ENCODE assay signal across 9 mouse cellular contexts in genomic region chr8:126694370-126694769, GRCm38 (mm10).
DNase-seq lines count a peak whose midpoint lies in the region; ATAC-seq and TF ChIP-seq lines count a peak whose summit lies in the region.
"Had no signal": no experiment of that assay in that cellular context is flagged by ENCODE, and none has a peak within 500 bp of the region (broad histone marks: within the 10 kb centered on the region; RNA-seq: fewer than 3 reads in every experiment).

No protein-coding gene starts in this region.

- 55% methylated on average over 7 of the region's 7 CpGs for WGBS in kidney, postnatal 0 days
- 54% methylated on average over 7 of the region's 7 CpGs for WGBS in intestine, embryonic 15.5 days

- H3K4me2 ChIP-seq in kidney, postnatal 0 days (ENCODE audit: low read length), result no peak overlapping the region
- H3K4me2 ChIP-seq in intestine, embryonic 15.5 days (replicated peaks), result no peak overlapping the region

- H3K36me3 ChIP-seq in kidney, postnatal 0 days (ENCODE audit: insufficient read depth, low read length), result no peaks in the 10 kb centered on the region
- H3K36me3 ChIP-seq in intestine, embryonic 15.5 days, result no peaks in the 10 kb centered on the region

- H3K4me1 ChIP-seq in kidney, postnatal 0 days (replicated peaks; ENCODE audit: insufficient read depth, low read length), result peaks cover 19% of the 10 kb centered on the region
- peaks cover 11% of the 10 kb centered on the region; the same call in 1 of the 2 replicates for H3K4me1 ChIP-seq in embryonic fibroblast, embryonic 13.5 days (ENCODE audit: control insufficient read depth, insufficient read depth, low read length)
- H3K4me1 ChIP-seq in intestine, embryonic 15.5 days (replicated peaks), result peaks cover 20% of the 10 kb centered on the region

- no peak for ATAC-seq in kidney, postnatal 0 days (replicated peaks; ENCODE audit: low FRiP score, low read depth)
- ATAC-seq in intestine, embryonic 15.5 days, result no peak

- H3K9me3 ChIP-seq in kidney, postnatal 0 days (replicated peaks; ENCODE audit: low read length), result no peaks in the 10 kb centered on the region
- H3K9me3 ChIP-seq in intestine, embryonic 15.5 days, result no peaks in the 10 kb centered on the region

- no peak overlapping the region for H3K9ac ChIP-seq in kidney, postnatal 0 days (ENCODE audit: low read depth, low read length)
- no peak overlapping the region for H3K9ac ChIP-seq in intestine, embryonic 15.5 days
- H3K9ac ChIP-seq: liver, embryonic 14.5 days had no signal

- no peak for TF ChIP-seq CTCF in kidney, postnatal 0 days (IDR thresholded peaks at IDR 0.05; ENCODE audit: low read depth)
- TF ChIP-seq CTCF in embryonic fibroblast, embryonic 13.5 days (IDR thresholded peaks at IDR 0.05; ENCODE audit: borderline replicate concordance, insufficient read depth, low read length), result no peak

- no peaks in the 10 kb centered on the region for H3K27me3 ChIP-seq in kidney, postnatal 0 days (ENCODE audit: insufficient read depth, low read length)
- no peaks in the 10 kb centered on the region for H3K27me3 ChIP-seq in intestine, embryonic 15.5 days (replicated peaks)

- DNase-seq in kidney, postnatal 0 days (ENCODE audit: low spot score), result peak; percentile 42
- DNase-seq in kidney, adult 8-10 months, result no peak
- DNase-seq in heart, postnatal 25 days (ENCODE audit: low spot score), result peak; percentile 47
- peak; percentile 67 for DNase-seq in lung, postnatal 36 days
- DNase-seq in MN1 (ENCODE audit: low spot score), result no peak
- no peak for DNase-seq in T-cell, adult 2 months (ENCODE audit: low spot score)

- no peak overlapping the region for H3K4me3 ChIP-seq in kidney, postnatal 0 days (replicated peaks; ENCODE audit: low read depth, low read length)
- no peak overlapping the region for H3K4me3 ChIP-seq in embryonic fibroblast, embryonic 13.5 days (ENCODE audit: insufficient read depth, low read length)
- no peak overlapping the region for H3K4me3 ChIP-seq in intestine, embryonic 15.5 days (replicated peaks)

- H3K27ac ChIP-seq in kidney, postnatal 0 days, result no peak overlapping the region
- peak overlapping the region; percentile 73 for H3K27ac ChIP-seq in embryonic fibroblast, embryonic 13.5 days (ENCODE audit: insufficient read depth, low read length)
- H3K27ac ChIP-seq in intestine, embryonic 15.5 days, result no peak overlapping the region
- H3K27ac ChIP-seq: liver, embryonic 14.5 days had no signal

- TF ChIP-seq POLR2A in embryonic fibroblast, embryonic 13.5 days (IDR thresholded peaks at IDR 0.05; ENCODE audit: low read depth, low read length), result no peak

- intact Hi-C loops in heart, postnatal 25 days (cut with DNase I), result no loop called here

Comparison
In these comparisons a context has a peak if more than half of its experiments do, and no peak if none do; other contexts are left out.
1. DNase-seq: peak in kidney, postnatal 0 days (single experiment), heart, postnatal 25 days (single experiment) and lung, postnatal 36 days (single experiment); none in kidney, adult 8-10 months (0 of 2), MN1 (single experiment) and T-cell, adult 2 months (single experiment).